Mouse (Mus musculus): ENCODE measurements around the gene Fry.

DNA sequence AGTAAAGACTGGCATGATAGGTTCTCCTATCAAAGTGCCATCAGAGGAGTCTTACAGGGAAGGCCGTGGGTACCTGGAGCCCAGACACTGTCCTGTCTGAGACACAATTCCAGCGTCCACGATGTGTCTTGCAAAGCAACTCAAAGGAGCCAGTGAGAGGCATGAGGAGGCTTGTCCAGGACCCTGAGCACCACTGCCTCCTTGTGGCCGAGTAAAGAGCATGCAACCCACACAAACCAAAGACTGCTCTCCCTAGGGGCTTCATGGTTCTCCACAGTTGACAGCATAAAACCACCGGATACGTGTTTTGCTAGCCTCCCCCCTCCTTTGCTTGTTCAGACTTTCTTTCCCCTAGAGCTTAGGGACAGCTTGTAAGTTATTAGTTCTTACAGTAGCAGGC, 39.2 kb downstream of the Fry start:
- no peak for TF ChIP-seq SRF (IDR thresholded peaks at IDR 0.05; ENCODE audit: control insufficient read depth, insufficient read length, low read depth)
- no peak for TF ChIP-seq REST (IDR thresholded peaks at IDR 0.05; ENCODE audit: insufficient read depth, insufficient read length)
- no peak for TF ChIP-seq POLR2A (IDR thresholded peaks at IDR 0.05; ENCODE audit: insufficient read length, low read depth)
- TF ChIP-seq MYOG (IDR thresholded peaks at IDR 0.05; ENCODE audit: control insufficient read depth in 1 of 3, insufficient read depth in 1 of 3, insufficient read length in 2 of 3, low read depth in 2 of 3), result no peak
- no peak for TF ChIP-seq MAX (IDR thresholded peaks at IDR 0.05; ENCODE audit: low read depth)
- no peak for TF ChIP-seq E2F4 (IDR thresholded peaks at IDR 0.05; ENCODE audit: insufficient read depth)
- TF ChIP-seq USF1 (IDR thresholded peaks at IDR 0.05; ENCODE audit: low read depth), result no peak
- TF ChIP-seq MYOD1 (IDR thresholded peaks at IDR 0.05; ENCODE audit: control insufficient read depth in 1 of 3, insufficient read length in 2 of 3, low read depth in 2 of 3), result no peak
